9 mouse cellular contexts compared by ENCODE assay signal in genomic region chr9:63602043-63602939, GRCm38 (mm10). TPM values are rescaled to one million over a fixed set of nuclear protein-coding genes. Genes with fewer than 3 reads are reported as not detected.
DNase-seq lines count a peak whose midpoint lies in the region; ATAC-seq and TF ChIP-seq lines count a peak whose summit lies in the region.
"Had no signal": no experiment of that assay in that cellular context is flagged by ENCODE, and none has a peak within 500 bp of the region (broad histone marks: within the 10 kb centered on the region; RNA-seq: fewer than 3 reads in every experiment).

Gene Iqch (minus strand): TSS chr9:63602493.
Gene Aagab (plus strand): TSS chr9:63602660.

- WGBS in heart, embryonic 13.5 days, result 2% methylated on average over 69 of the region's 70 CpGs
- 2% methylated on average over 68 of the region's 70 CpGs for WGBS in kidney, postnatal 0 days
- WGBS in liver, embryonic 11.5 days, result 2% methylated on average over 69 of the region's 70 CpGs

- H3K27ac ChIP-seq in brown adipose tissue, adult 24 weeks (replicated peaks; ENCODE audit: low read depth, low read length), result 0 out of 2 replicates have a peak within 1 kb of the TSS, but pooled peaks have one; percentile 5
- H3K27ac ChIP-seq in heart, embryonic 13.5 days (replicated peaks), result peak within 1 kb of the TSS; percentile 22
- H3K27ac ChIP-seq in kidney, postnatal 0 days, result peak within 1 kb of the TSS; percentile 65; the same call in 1 of the 2 replicates
- H3K27ac ChIP-seq in liver, embryonic 11.5 days (ENCODE audit: low read depth, low read length), result peak within 1 kb of the TSS; percentile 66

- peak; percentile 98 for TF ChIP-seq POLR2A in myocyte (IDR thresholded peaks at IDR 0.05; ENCODE audit: insufficient read length, low read depth)

- H3ac ChIP-seq in myocyte (ENCODE audit: control insufficient read depth, insufficient read length), result peak within 1 kb of the TSS; percentile 45

- peak within 1 kb of the TSS; percentile 87 for H3K4me2 ChIP-seq in heart, embryonic 13.5 days
- peak within 1 kb of the TSS; percentile 58 for H3K4me2 ChIP-seq in kidney, postnatal 0 days (ENCODE audit: low read length)
- H3K4me2 ChIP-seq in liver, embryonic 11.5 days, result peak within 1 kb of the TSS; percentile 84
- peak within 1 kb of the TSS; percentile 92 for H3K4me2 ChIP-seq in myocyte (ENCODE audit: low read depth)

- no peaks in the 10 kb centered on the region for H3K9me3 ChIP-seq in heart, embryonic 13.5 days
- H3K9me3 ChIP-seq in kidney, postnatal 0 days (replicated peaks; ENCODE audit: low read length), result no peaks in the 10 kb centered on the region
- no peaks in the 10 kb centered on the region for H3K9me3 ChIP-seq in liver, embryonic 11.5 days (ENCODE audit: control insufficient read depth, low read length)

- H3K4me1 ChIP-seq in brown adipose tissue, adult 24 weeks (ENCODE audit: control insufficient read depth, insufficient read depth, insufficient read length, low read length), result peaks cover 11% of the 10 kb centered on the region
- peaks cover 31% of the 10 kb centered on the region for H3K4me1 ChIP-seq in heart, embryonic 13.5 days
- 0 out of 2 replicates have a peak, but pooled peaks cover 9% of the 10 kb centered on the region for H3K4me1 ChIP-seq in kidney, postnatal 0 days (replicated peaks; ENCODE audit: insufficient read depth, low read length)
- peaks cover 14% of the 10 kb centered on the region for H3K4me1 ChIP-seq in liver, embryonic 11.5 days (replicated peaks; ENCODE audit: control insufficient read depth, insufficient read depth, low read length)

- ATAC-seq in CD4-positive, CD25-positive, alpha-beta regulatory T cell, adult 4 months, result peak; percentile 98
- peak; percentile 91 for ATAC-seq in erythroid progenitor cell, adult 5-6 weeks (replicated peaks; ENCODE audit: low FRiP score, poor library complexity, severe bottlenecking)
- peak; percentile 100 for ATAC-seq in heart, embryonic 13.5 days (ENCODE audit: extremely low read depth, insufficient number of reproducible peaks, low FRiP score, low TSS enrichment)
- ATAC-seq in kidney, postnatal 0 days (replicated peaks; ENCODE audit: low FRiP score, low read depth), result peak; percentile 98
- ATAC-seq in liver, embryonic 11.5 days (replicated peaks; ENCODE audit: low FRiP score), result peak; percentile 99

- peak within 1 kb of the TSS; percentile 94 for H3K4me3 ChIP-seq in brown adipose tissue, adult 24 weeks (ENCODE audit: insufficient read depth, low read depth, low read length)
- H3K4me3 ChIP-seq in heart, embryonic 13.5 days, result peak within 1 kb of the TSS; percentile 77
- H3K4me3 ChIP-seq in kidney, postnatal 0 days (replicated peaks; ENCODE audit: low read depth, low read length), result peak within 1 kb of the TSS; percentile 94
- peak within 1 kb of the TSS; percentile 99 for H3K4me3 ChIP-seq in liver, embryonic 11.5 days (ENCODE audit: low read depth, low read length)
- H3K4me3 ChIP-seq in myocyte, result peak within 1 kb of the TSS; percentile 71

- no peaks in the 10 kb centered on the region for H3K27me3 ChIP-seq in heart, embryonic 13.5 days (replicated peaks)
- H3K27me3 ChIP-seq in kidney, postnatal 0 days (ENCODE audit: insufficient read depth, low read length), result no peaks in the 10 kb centered on the region
- H3K27me3 ChIP-seq in liver, embryonic 11.5 days (replicated peaks; ENCODE audit: control insufficient read depth, insufficient read depth, low read length), result no peaks in the 10 kb centered on the region
- no peaks in the 10 kb centered on the region for H3K27me3 ChIP-seq in myocyte (ENCODE audit: control insufficient read depth, insufficient read depth, insufficient read length)

- DNase-seq in kidney, postnatal 0 days (ENCODE audit: low spot score), result peak; percentile 95
- peak; percentile 98 for DNase-seq in liver, embryonic 11.5 days (ENCODE audit: low spot score)
- peak; percentile 98 to 99 for DNase-seq in spleen, postnatal 4 days (ENCODE audit: low spot score in 2 of 2)

- no peak for TF ChIP-seq CTCF in kidney, postnatal 0 days (IDR thresholded peaks at IDR 0.05; ENCODE audit: low read depth)

- peak within 1 kb of the TSS; percentile 89 for H3K9ac ChIP-seq in heart, embryonic 13.5 days
- peak within 1 kb of the TSS; percentile 85 for H3K9ac ChIP-seq in kidney, postnatal 0 days (ENCODE audit: low read depth, low read length)
- H3K9ac ChIP-seq in liver, embryonic 11.5 days (ENCODE audit: low read depth, low read length), result peak within 1 kb of the TSS; percentile 95

- no peaks in the 10 kb centered on the region for H3K36me3 ChIP-seq in heart, embryonic 13.5 days
- no peaks in the 10 kb centered on the region for H3K36me3 ChIP-seq in kidney, postnatal 0 days (ENCODE audit: insufficient read depth, low read length)
- no peaks in the 10 kb centered on the region for H3K36me3 ChIP-seq in liver, embryonic 11.5 days (ENCODE audit: control insufficient read depth, insufficient read depth, low read length)
- no peaks in the 10 kb centered on the region for H3K36me3 ChIP-seq in myocyte (ENCODE audit: control insufficient read depth, insufficient read depth)

- H3K79me2 ChIP-seq in myocyte (ENCODE audit: control insufficient read depth, insufficient read depth), result peaks cover 23% of the 10 kb centered on the region

TF ChIP-seq in myocyte, 11 proteins besides CTCF, POLR2A, EP300 and RAD21:
- TF ChIP-seq MYOG (IDR thresholded peaks at IDR 0.05; ENCODE audit: control insufficient read depth in 1 of 3, insufficient read depth in 1 of 3, insufficient read length in 2 of 3, low read depth in 2 of 3), result peak in 1 of 3 experiments; percentile 41
- peak; percentile 87 for TF ChIP-seq POLR2AphosphoS2 (IDR thresholded peaks at IDR 0.05; ENCODE audit: insufficient read length, low read depth)
- no peak for TF ChIP-seq REST (IDR thresholded peaks at IDR 0.05; ENCODE audit: insufficient read depth, insufficient read length)
- TF ChIP-seq TCF3 (IDR thresholded peaks at IDR 0.05; ENCODE audit: insufficient read length, low read depth), result no peak
- peak in 2 of 3 experiments; percentile 23 to 72 for TF ChIP-seq MYOD1 (IDR thresholded peaks at IDR 0.05; ENCODE audit: control insufficient read depth in 1 of 3, insufficient read length in 2 of 3, low read depth in 2 of 3)

RNA-seq across cellular contexts. Expression of gene Iqch, which starts in this region (rescaled TPM):
- polyA plus RNA-seq in CD4-positive, CD25-positive, alpha-beta regulatory T cell, adult 4 months (2017; shearing (Covaris generic)), result under 1 TPM in 1 of 2 experiments, not detected in 1; 0.17 TPM
- not detected in 2 replicates for polyA plus RNA-seq in brown adipose tissue, adult 24 weeks (2012; ENCODE audit: insufficient read depth, insufficient read length, missing spikeins)
- not detected in 2 replicates for total RNA-seq in erythroid progenitor cell, adult 5-6 weeks (2015; ENCODE audit: low replicate concordance)
- total RNA-seq in erythroid progenitor cell, adult 5-6 weeks (2017; ENCODE audit: low replicate concordance), result not detected in 2 replicates
- 0.08 TPM in 1 of 2 replicates, not detected in the other for polyA plus RNA-seq in heart, embryonic 13.5 days (2015; fragmentation: Nextera tagmentation; extraction: Ambion mirVana)
- 0.08 and 0.11 TPM in 2 replicates for polyA plus RNA-seq in kidney, postnatal 0 days (2015; fragmentation: Nextera tagmentation; extraction: Ambion mirVana)
- 0.05 TPM in 1 of 2 replicates, not detected in the other for polyA plus RNA-seq in liver, embryonic 11.5 days (2014; fragmentation: Nextera tagmentation; extraction: Ambion mirVana)
- polyA plus RNA-seq in myocyte (2012; fragmentation: generic; extraction: Trizol), result not detected
- polyA plus RNA-seq: large intestine, adult 2 months had no signal

RNA-seq across cellular contexts. Expression of gene Aagab, which starts in this region (rescaled TPM):
- 10 to 100 TPM; 47.6 to 54.6 TPM for polyA plus RNA-seq in CD4-positive, CD25-positive, alpha-beta regulatory T cell, adult 4 months (2017; shearing (Covaris generic))
- polyA plus RNA-seq in brown adipose tissue, adult 24 weeks (2012; ENCODE audit: insufficient read depth, insufficient read length, missing spikeins), result 9.2 and 12.3 TPM in 2 replicates
- total RNA-seq in erythroid progenitor cell, adult 5-6 weeks (2015; ENCODE audit: low replicate concordance), result 18.4 and 24.3 TPM in 2 replicates
- total RNA-seq in erythroid progenitor cell, adult 5-6 weeks (2017; ENCODE audit: low replicate concordance), result 14.8 and 29.3 TPM in 2 replicates
- 21.8 and 23.1 TPM in 2 replicates for polyA plus RNA-seq in heart, embryonic 13.5 days (2015; fragmentation: Nextera tagmentation; extraction: Ambion mirVana)
- polyA plus RNA-seq in kidney, postnatal 0 days (2015; fragmentation: Nextera tagmentation; extraction: Ambion mirVana), result 29.0 and 32.2 TPM in 2 replicates
- polyA plus RNA-seq in liver, embryonic 11.5 days (2014; fragmentation: Nextera tagmentation; extraction: Ambion mirVana), result 27.7 and 32.4 TPM in 2 replicates
- 10.4 TPM for polyA plus RNA-seq in myocyte (2012; fragmentation: generic; extraction: Trizol)

Comparison
In these comparisons a context has a peak if more than half of its experiments do, and no peak if none do; other contexts are left out.
1. Peak in every context shown above with its lines: DNase-seq, ATAC-seq, H3K4me3 ChIP-seq and H3K27ac ChIP-seq.
2. H3K27ac ChIP-seq: peak in every context shown above with its lines; median percentile 66 in liver, embryonic 11.5 days; 65 in kidney, postnatal 0 days; 22 in heart, embryonic 13.5 days; 5 in brown adipose tissue, adult 24 weeks.